Mouse (Mus musculus): ENCODE measurements around the gene Nudt6. TPM values are rescaled to one million over a fixed set of nuclear protein-coding genes. Genes with fewer than 3 reads are reported as not detected.

Nudt6 gene
- polyA plus RNA-seq (2015; fragmentation: Nextera tagmentation; extraction: Ambion mirVana), result 25.4 and 28.3 TPM in 2 replicates

DNA sequence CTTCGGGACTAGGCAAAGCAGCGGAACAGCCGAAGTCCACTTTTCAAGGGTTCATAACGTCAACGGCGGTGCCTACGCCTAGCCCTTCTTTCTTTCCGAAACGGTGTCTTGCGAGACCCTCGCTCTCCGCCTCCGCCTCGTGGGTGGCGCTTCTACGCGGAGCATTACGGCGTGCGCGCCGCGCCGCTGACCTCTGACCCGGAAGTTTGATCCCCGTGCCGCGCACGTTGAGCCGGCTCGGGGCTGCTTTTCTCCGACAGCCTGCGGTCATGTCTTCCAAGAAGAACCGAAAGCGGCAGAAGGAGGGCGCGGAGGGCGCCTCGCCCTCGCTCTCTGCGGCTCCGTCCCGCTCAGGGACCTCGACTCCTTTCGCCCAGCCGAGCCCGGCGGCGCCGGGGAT, at the start of gene Nudt6:
Gene Nudt6 (minus strand): TSS at position 140 of the 400 bp plus-strand sequence.

DNA sequence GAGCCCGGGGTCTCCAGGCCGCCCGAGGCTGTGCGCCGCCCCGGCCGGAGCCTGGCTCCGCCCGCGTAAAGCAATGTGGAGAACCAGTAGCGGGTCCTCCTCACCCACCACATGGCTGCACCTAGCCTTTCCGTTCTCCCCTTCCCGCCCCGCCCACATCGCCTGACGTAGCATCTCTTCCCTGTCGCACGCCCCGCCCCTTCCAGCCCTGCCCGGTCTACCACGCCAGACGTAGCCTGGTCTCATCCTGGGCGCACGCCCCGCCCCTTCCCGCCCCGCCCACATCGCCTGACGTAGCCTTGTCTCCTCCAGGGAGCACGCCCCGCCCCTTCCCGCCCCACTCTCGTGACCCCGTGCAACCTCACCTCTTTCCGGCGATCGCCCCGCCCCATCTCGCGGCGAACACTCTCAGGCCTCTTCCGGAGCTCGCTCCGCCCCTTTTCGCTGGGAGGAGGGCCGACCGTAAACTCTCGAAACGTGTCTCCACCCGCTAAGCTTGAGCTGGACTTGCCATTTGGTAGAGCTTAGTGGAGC, 486 bp downstream of the Nudt6 start, which contains the start of gene Spata5:
Gene Spata5 (plus strand): TSS at position 439 of the 534 bp plus-strand sequence.

Other genes starting within 250 kb of the Nudt6 start
- not detected in 2 replicates for gene Il21, start 187.6 kb downstream of the Nudt6 start, polyA plus RNA-seq (2015; fragmentation: Nextera tagmentation; extraction: Ambion mirVana)
- 3.9 and 4.1 TPM in 2 replicates for gene Bbs12, start 107.7 kb downstream of the Nudt6 start, polyA plus RNA-seq (2015; fragmentation: Nextera tagmentation; extraction: Ambion mirVana)
- 1.6 and 2.0 TPM in 2 replicates for gene Cetn4, start 107.5 kb downstream of the Nudt6 start, polyA plus RNA-seq (2015; fragmentation: Nextera tagmentation; extraction: Ambion mirVana)
- 2.8 and 3.4 TPM in 2 replicates for gene Fgf2, start 71.9 kb downstream of the Nudt6 start, polyA plus RNA-seq (2015; fragmentation: Nextera tagmentation; extraction: Ambion mirVana)
- 14.9 and 18.6 TPM in 2 replicates for gene Spata5, start 315 bp downstream of the Nudt6 start, polyA plus RNA-seq (2015; fragmentation: Nextera tagmentation; extraction: Ambion mirVana)
- 13.3 and 16.7 TPM in 2 replicates for gene Spry1, start 219.7 kb upstream of the Nudt6 start, polyA plus RNA-seq (2015; fragmentation: Nextera tagmentation; extraction: Ambion mirVana)